Mouse (Mus musculus) brain, embryonic 14.5 days (tissue): ENCODE measurements at regions not wholly inside any gene's neighbourhood (a gene's known extent, or its start where the extent isn't known, plus 50 kb on each side); places are given as distances from the start of the nearest gene placed in this dataset.

ENCODE experiments used
- CTCF ChIP-seq: fragments of 200-500 bp; IDR thresholded peaks from 2 replicates; pipeline ENCODE4 v1.5.1; 2012; ENCODE audit warnings: inconsistent platforms, mild to moderate bottlenecking, moderate library complexity, borderline replicate concordance; ENCODE audit not compliant: insufficient read depth, insufficient read length; ENCODE audit errors: extremely low read depth
- POLR2A ChIP-seq: fragments of 200-500 bp; IDR thresholded peaks from 2 replicates; pipeline ENCODE4 v1.6.1; 2012; ENCODE audit warnings: mild to moderate bottlenecking, inconsistent platforms, borderline replicate concordance; ENCODE audit not compliant: poor library complexity, insufficient read depth, insufficient read length, severe bottlenecking; ENCODE audit errors: extremely low read depth

GRCm38 (mm10) chr4:95143668-95144067, 91.6 kb upstream of the Jun start:
- TF ChIP-seq CTCF = no peak
- no peak for TF ChIP-seq POLR2A
